Mouse (Mus musculus) liver, embryonic 12.5 days (tissue): ENCODE measurements around the gene Nrxn1. TPM values are rescaled to one million over a fixed set of nuclear protein-coding genes. Genes with fewer than 3 reads are reported as not detected.

Source experiments
- ATAC-seq: fragments of 200-750 bp; cut with Nextera tagmentation; 2 replicates; pipeline ENCODE4 v1.8.0; 2017; ENCODE audit warnings: moderate number of reproducible peaks, mild to moderate bottlenecking, moderate library complexity
- H3K27ac ChIP-seq: fragments of 300-500 bp; sonication (generic); 2 replicates; pipeline ENCODE4 v1.5.1; 2016; ENCODE audit warnings: mild to moderate bottlenecking
- H3K27me3 ChIP-seq: fragments of 300-500 bp; sonication (generic); replicated peaks from 2 replicates; pipeline ENCODE4 v1.6.1; 2016; ENCODE audit warnings: mild to moderate bottlenecking, moderate library complexity
- H3K36me3 ChIP-seq: fragments of 300-500 bp; sonication (generic); 2 replicates; pipeline ENCODE4 v1.6.1; 2016; ENCODE audit warnings: mild to moderate bottlenecking, moderate library complexity
- H3K4me1 ChIP-seq: fragments of 300-500 bp; sonication (generic); 2 replicates; pipeline ENCODE4 v1.6.1; 2016
- H3K4me2 ChIP-seq: fragments of 300-500 bp; sonication (generic); 2 replicates; pipeline ENCODE4 v1.6.1; 2016; ENCODE audit warnings: mild to moderate bottlenecking, moderate library complexity
- H3K4me3 ChIP-seq: fragments of 300-500 bp; sonication (generic); 2 replicates; pipeline ENCODE4 v1.5.1; 2016; ENCODE audit warnings: mild to moderate bottlenecking, moderate library complexity
- H3K9ac ChIP-seq: fragments of 300-500 bp; sonication (generic); 2 replicates; pipeline ENCODE4 v1.6.1; 2016; ENCODE audit warnings: mild to moderate bottlenecking, moderate library complexity
- H3K9me3 ChIP-seq: fragments of 300-500 bp; sonication (generic); replicated peaks from 2 replicates; pipeline ENCODE4 v1.6.1; 2016; ENCODE audit warnings: mild to moderate bottlenecking, moderate library complexity
- WGBS: fragments of 180-500 bp; shearing (Covaris S2); methylation state at CpG from one replicate; pipeline ENCODE4 v1.1.7; 2016; ENCODE audit not compliant: insufficient replicate concordance; 5-methylcytosine and 5-hydroxymethylcytosine counted together
- polyA plus RNA-seq: library from polyadenylated mRNA; unstranded; fragments of >200 nt; fragmentation: Nextera tagmentation; extraction: Ambion mirVana; gene quantifications from 2 replicates; pipeline ENCODE4 v1.2.1, GENCODE M21; 2016

Nrxn1 gene
- polyA plus RNA-seq, 1 experiment from 2014 or later = 0.39 TPM

- Histone ChIP-seq H3K27ac (no peak overlapping the region), H3K27me3 (no peaks in the 10 kb centered on the region)
- ATAC-seq = no peak
Observed at GRCm38 (mm10) chr17:90684172-90684571, 408.7 kb downstream of the Nrxn1 start.

GRCm38 (mm10) chr17:90681019-90681418 is 411.9 kb downstream of the Nrxn1 start:
- H3K9ac ChIP-seq = no peak overlapping the region
- ATAC-seq = no peak
- no peaks in the 10 kb centered on the region for H3K4me1 ChIP-seq
- 67% methylated on average over 1 of the region's 1 CpGs for WGBS
- no peaks in the 10 kb centered on the region for H3K36me3 ChIP-seq
- no peaks in the 10 kb centered on the region for H3K27me3 ChIP-seq
- H3K4me3 ChIP-seq = no peak overlapping the region
- no peak overlapping the region for H3K27ac ChIP-seq
- H3K9me3 ChIP-seq = no peaks in the 10 kb centered on the region
- H3K4me2 ChIP-seq = no peak overlapping the region

More at GRCm38 (mm10) chr17:90684172-90684571, 408.7 kb downstream of the Nrxn1 start:
- no peaks in the 10 kb centered on the region for H3K9me3 ChIP-seq
- H3K9ac ChIP-seq = no peak overlapping the region
- no peaks in the 10 kb centered on the region for H3K4me1 ChIP-seq
- H3K36me3 ChIP-seq = no peaks in the 10 kb centered on the region
- no peak overlapping the region for H3K4me3 ChIP-seq
- H3K4me2 ChIP-seq = no peak overlapping the region

- no peak for ATAC-seq
- H3K27me3 ChIP-seq = no peaks in the 10 kb centered on the region
- no peaks in the 10 kb centered on the region for H3K9me3 ChIP-seq
- H3K4me1 ChIP-seq = no peaks in the 10 kb centered on the region
- 53% methylated on average over 2 of the region's 2 CpGs for WGBS
- H3K4me2 ChIP-seq = no peak overlapping the region
- no peaks in the 10 kb centered on the region for H3K36me3 ChIP-seq
- H3K9ac ChIP-seq = no peak overlapping the region
- H3K27ac ChIP-seq = no peak overlapping the region
- H3K4me3 ChIP-seq = no peak overlapping the region
Observed at GRCm38 (mm10) chr17:90676676-90677075, 416.2 kb downstream of the Nrxn1 start.

DNA sequence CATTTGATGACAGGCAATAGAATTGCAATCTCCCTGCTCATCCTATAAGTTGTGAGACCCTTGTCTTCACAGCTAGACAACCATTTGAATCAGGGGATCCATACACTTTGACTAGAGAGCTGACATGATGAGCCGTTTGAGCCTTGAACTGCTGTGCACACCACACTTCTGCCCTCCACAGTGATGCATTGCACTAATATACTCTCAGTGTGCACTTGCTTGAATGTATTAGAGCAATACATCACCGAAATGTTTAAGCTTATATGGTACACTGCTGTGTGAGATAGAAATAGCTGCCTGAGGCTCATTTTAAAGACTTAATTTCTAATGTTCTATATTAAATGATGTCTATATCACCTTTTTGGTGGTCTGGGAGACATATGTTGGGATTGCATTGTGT is 430.6 kb downstream of the Nrxn1 start:
- H3K4me1 ChIP-seq = no peaks in the 10 kb centered on the region
- H3K36me3 ChIP-seq = no peaks in the 10 kb centered on the region
- H3K27me3 ChIP-seq = no peaks in the 10 kb centered on the region
- no peaks in the 10 kb centered on the region for H3K9me3 ChIP-seq
- H3K27ac ChIP-seq = no peak overlapping the region
- H3K4me2 ChIP-seq = no peak overlapping the region
- H3K4me3 ChIP-seq = no peak overlapping the region
- 51% methylated on average over 2 of the region's 2 CpGs for WGBS
- no peak overlapping the region for H3K9ac ChIP-seq
- no peak for ATAC-seq

GRCm38 (mm10) chr17:90654506-90654905 is 438.4 kb downstream of the Nrxn1 start:
- H3K36me3 ChIP-seq = no peaks in the 10 kb centered on the region
- H3K4me2 ChIP-seq = no peak overlapping the region
- ATAC-seq = no peak
- 26% methylated on average over 1 of the region's 1 CpGs for WGBS
- no peaks in the 10 kb centered on the region for H3K9me3 ChIP-seq
- H3K27ac ChIP-seq = no peak overlapping the region
- H3K4me1 ChIP-seq = no peaks in the 10 kb centered on the region
- no peaks in the 10 kb centered on the region for H3K27me3 ChIP-seq
- H3K4me3 ChIP-seq = no peak overlapping the region
- H3K9ac ChIP-seq = no peak overlapping the region

DNA sequence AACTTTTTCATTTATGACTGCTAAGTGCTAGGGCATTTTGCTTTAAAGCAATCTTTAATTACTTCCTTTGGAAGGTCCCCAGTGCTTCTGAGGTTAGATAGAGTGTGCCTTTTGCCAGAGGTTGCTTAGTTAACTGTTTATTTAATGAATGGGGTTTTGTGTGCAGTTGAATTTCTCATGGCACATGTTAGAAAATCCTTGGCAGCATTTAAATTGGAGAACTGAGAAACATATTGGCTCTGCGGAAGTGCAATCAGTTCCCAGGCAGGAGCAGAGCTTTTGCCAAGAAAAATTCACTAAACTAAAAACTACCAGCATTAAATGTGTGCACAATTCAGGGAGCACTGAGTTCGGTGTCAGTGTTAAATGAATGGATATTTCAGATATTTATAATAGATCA is 439.5 kb downstream of the Nrxn1 start:
- Histone ChIP-seq H3K4me3 (no peak overlapping the region), H3K9me3 (no peaks in the 10 kb centered on the region), H3K36me3 (no peaks in the 10 kb centered on the region), H3K4me2 (no peak overlapping the region), H3K4me1 (no peaks in the 10 kb centered on the region), H3K9ac (no peak overlapping the region), H3K27me3 (no peaks in the 10 kb centered on the region), H3K27ac (no peak overlapping the region)
- ATAC-seq = no peak
- WGBS = 63% methylated on average over 2 of the region's 2 CpGs

GRCm38 (mm10) chr17:90650279-90650678 is 442.6 kb downstream of the Nrxn1 start:
- no peak overlapping the region for H3K9ac ChIP-seq
- no peak overlapping the region for H3K27ac ChIP-seq
- no peaks in the 10 kb centered on the region for H3K4me1 ChIP-seq
- no peak for ATAC-seq
- no peaks in the 10 kb centered on the region for H3K9me3 ChIP-seq
- 52% methylated on average over 1 of the region's 1 CpGs for WGBS
- no peak overlapping the region for H3K4me2 ChIP-seq
- no peaks in the 10 kb centered on the region for H3K36me3 ChIP-seq
- no peak overlapping the region for H3K4me3 ChIP-seq
- H3K27me3 ChIP-seq = no peaks in the 10 kb centered on the region

- no peak for ATAC-seq
- Histone ChIP-seq H3K36me3 (no peaks in the 10 kb centered on the region), H3K27me3 (no peaks in the 10 kb centered on the region), H3K9ac (no peak overlapping the region), H3K9me3 (no peaks in the 10 kb centered on the region), H3K4me3 (no peak overlapping the region), H3K4me2 (no peak overlapping the region), H3K4me1 (no peaks in the 10 kb centered on the region), H3K27ac (no peak overlapping the region)
- WGBS = 64% methylated on average over 2 of the region's 2 CpGs
Observed at GRCm38 (mm10) chr17:90638970-90639524, 453.8 kb downstream of the Nrxn1 start.

DNA sequence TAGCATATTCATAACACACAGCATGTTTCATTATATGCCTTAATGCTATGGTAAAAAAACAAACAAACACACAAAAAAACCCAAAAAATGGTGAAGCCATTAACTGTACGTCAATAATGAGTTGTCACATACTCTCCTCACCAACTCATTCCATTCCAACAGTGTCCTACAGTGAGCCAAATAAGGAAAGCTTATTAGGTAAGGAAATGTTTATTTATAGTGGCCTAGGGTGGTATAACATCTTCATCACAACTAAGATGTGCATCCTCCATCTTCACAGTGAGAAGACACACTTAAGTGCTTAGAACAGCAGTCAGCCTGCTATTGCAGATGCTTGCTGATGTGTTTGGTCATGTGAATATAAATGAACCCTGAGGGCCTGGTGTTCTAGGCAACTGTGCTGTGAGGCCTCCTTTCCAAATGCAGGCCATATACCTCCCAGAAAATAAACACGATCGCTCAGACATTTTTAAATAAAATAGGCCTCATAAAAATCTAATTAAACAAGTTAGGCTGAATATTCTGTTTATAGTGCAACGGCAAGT is 454.6 kb downstream of the Nrxn1 start:
- Histone ChIP-seq H3K9ac (no peak overlapping the region), H3K4me3 (no peak overlapping the region), H3K36me3 (no peaks in the 10 kb centered on the region), H3K4me1 (no peaks in the 10 kb centered on the region), H3K27ac (no peak overlapping the region), H3K4me2 (no peak overlapping the region), H3K9me3 (no peaks in the 10 kb centered on the region), H3K27me3 (no peaks in the 10 kb centered on the region)
- ATAC-seq = no peak
- WGBS = 64% methylated on average over 4 of the region's 4 CpGs

GRCm38 (mm10) chr17:90631371-90631770 is 461.5 kb downstream of the Nrxn1 start:
- Histone ChIP-seq H3K27ac (no peak overlapping the region), H3K9ac (no peak overlapping the region), H3K4me2 (no peak overlapping the region), H3K4me3 (no peak overlapping the region), H3K4me1 (no peaks in the 10 kb centered on the region), H3K36me3 (no peaks in the 10 kb centered on the region), H3K27me3 (no peaks in the 10 kb centered on the region), H3K9me3 (no peaks in the 10 kb centered on the region)
- no peak for ATAC-seq
- WGBS = 41% methylated on average over 2 of the region's 2 CpGs

DNA sequence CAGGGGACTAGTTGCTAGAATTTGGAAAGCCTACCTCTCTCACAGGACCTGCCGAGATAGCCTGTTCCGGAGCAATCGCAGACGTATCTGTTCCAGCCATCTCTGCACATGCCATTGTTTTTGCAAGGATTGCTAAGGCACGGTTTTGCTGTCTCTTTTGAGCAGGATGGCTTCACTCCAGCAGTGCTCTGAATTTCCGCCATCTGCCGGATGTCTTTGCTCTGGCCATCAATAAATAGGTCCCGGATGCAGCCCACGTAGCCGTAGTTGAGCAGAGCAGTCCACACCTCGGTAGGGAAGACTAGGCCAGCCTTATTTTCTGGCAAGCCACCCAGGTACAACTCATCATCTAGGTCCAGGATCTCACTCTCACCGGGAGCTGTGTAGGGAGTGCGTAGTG is 463.0 kb downstream of the Nrxn1 start:
- no peak overlapping the region for H3K4me2 ChIP-seq
- WGBS = 69% methylated on average over 13 of the region's 13 CpGs
- H3K9ac ChIP-seq = no peak overlapping the region
- no peaks in the 10 kb centered on the region for H3K27me3 ChIP-seq
- H3K4me1 ChIP-seq = no peaks in the 10 kb centered on the region
- no peak for ATAC-seq
- no peaks in the 10 kb centered on the region for H3K36me3 ChIP-seq
- no peak overlapping the region for H3K4me3 ChIP-seq
- H3K27ac ChIP-seq = no peak overlapping the region
- H3K9me3 ChIP-seq = no peaks in the 10 kb centered on the region

DNA sequence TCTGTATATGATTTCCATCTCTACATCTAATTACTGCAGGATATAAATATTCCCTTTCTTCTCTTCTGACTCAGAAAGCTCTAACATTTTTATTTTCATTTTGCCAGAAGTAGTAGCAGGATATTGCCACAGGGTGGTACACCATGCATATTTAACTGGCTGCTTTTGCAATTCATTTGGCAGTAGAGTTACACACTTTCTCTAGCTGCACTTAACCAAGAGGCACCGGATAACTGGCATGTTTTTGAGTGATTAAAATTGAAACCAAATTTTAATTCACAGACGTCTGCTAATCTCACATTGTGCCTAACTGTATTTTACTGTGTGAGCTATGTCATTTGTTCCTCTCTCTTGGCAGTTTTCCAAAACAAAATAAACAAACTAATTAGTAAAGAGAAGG is 464.4 kb downstream of the Nrxn1 start:
- Histone ChIP-seq H3K9me3 (no peaks in the 10 kb centered on the region), H3K4me2 (no peak overlapping the region), H3K9ac (no peak overlapping the region), H3K36me3 (no peaks in the 10 kb centered on the region), H3K27ac (no peak overlapping the region), H3K4me1 (no peaks in the 10 kb centered on the region), H3K27me3 (no peaks in the 10 kb centered on the region), H3K4me3 (no peak overlapping the region)
- ATAC-seq = no peak
- WGBS = 48% methylated on average over 2 of the region's 2 CpGs

DNA sequence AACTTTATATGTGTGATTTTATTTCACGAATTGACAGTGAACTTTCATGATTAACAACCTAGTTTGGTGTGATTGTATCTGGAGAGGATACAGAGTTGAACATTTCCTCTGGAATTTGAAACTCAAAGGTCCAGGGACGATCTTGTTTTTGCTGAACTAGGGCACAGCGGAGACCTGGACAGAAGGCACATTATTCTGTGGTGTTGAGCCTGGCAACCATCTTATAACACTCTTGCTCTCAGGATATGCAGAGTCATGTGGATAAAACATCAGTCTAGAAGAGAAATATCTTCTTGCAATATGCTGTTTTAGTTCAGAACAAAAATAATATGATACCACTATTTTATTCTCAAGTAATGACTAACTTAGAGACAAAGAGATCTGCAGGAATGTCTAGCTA is 464.9 kb downstream of the Nrxn1 start:
- no peak overlapping the region for H3K4me3 ChIP-seq
- H3K36me3 ChIP-seq = no peaks in the 10 kb centered on the region
- H3K4me2 ChIP-seq = no peak overlapping the region
- H3K27ac ChIP-seq = no peak overlapping the region
- H3K4me1 ChIP-seq = no peaks in the 10 kb centered on the region
- H3K9me3 ChIP-seq = no peaks in the 10 kb centered on the region
- WGBS = 67% methylated on average over 3 of the region's 3 CpGs
- ATAC-seq = no peak
- no peak overlapping the region for H3K9ac ChIP-seq
- H3K27me3 ChIP-seq = no peaks in the 10 kb centered on the region
